Mouse (Mus musculus) embryonic facial prominence, embryonic 14.5 days (tissue): ENCODE measurements around the gene Emx2. TPM values are rescaled to one million over a fixed set of nuclear protein-coding genes. Genes with fewer than 3 reads are reported as not detected.
A peak's percentile ranks its signal among the peaks of the same experiment; 100 is the strongest.

Source experiments
- ATAC-seq: fragments of 200-750 bp; cut with Nextera tagmentation; 2 replicates; pipeline ENCODE4 v1.8.0; 2017; ENCODE audit warnings: low read depth, moderate number of reproducible peaks, moderate TSS enrichment
- DNase-seq: peaks from one replicate; pipeline ENCODE4 v3.0.0-alpha.2; 2015; ENCODE audit warnings: low spot score
- H3K27ac ChIP-seq: fragments of 300-500 bp; sonication (generic); replicated peaks from 2 replicates; pipeline ENCODE4 v1.5.1; 2014; ENCODE audit warnings: low read depth, mild to moderate bottlenecking, low read length, moderate library complexity
- H3K27me3 ChIP-seq: fragments of 300-500 bp; sonication (generic); replicated peaks from 2 replicates; pipeline ENCODE4 v1.6.1; 2014; ENCODE audit warnings: low read length; ENCODE audit not compliant: control insufficient read depth, insufficient read depth
- H3K36me3 ChIP-seq: fragments of 300-500 bp; sonication (generic); 2 replicates; pipeline ENCODE4 v1.6.1; 2014; ENCODE audit warnings: low read length, mixed read lengths; ENCODE audit not compliant: control insufficient read depth, insufficient read depth
- H3K4me1 ChIP-seq: fragments of 300-500 bp; sonication (generic); 2 replicates; pipeline ENCODE4 v1.6.1; 2014; ENCODE audit warnings: antibody characterized with exemption, low read length; ENCODE audit not compliant: control insufficient read depth, insufficient read depth
- H3K4me2 ChIP-seq: fragments of 300-500 bp; sonication (generic); 2 replicates; pipeline ENCODE4 v1.6.1; 2014; ENCODE audit warnings: low read depth, mild to moderate bottlenecking, low read length, moderate library complexity, mixed read lengths
- H3K4me3 ChIP-seq: fragments of 300-500 bp; sonication (generic); 2 replicates; pipeline ENCODE4 v1.5.1; 2014; ENCODE audit warnings: low read depth, mild to moderate bottlenecking, low read length
- H3K9ac ChIP-seq: fragments of 300-500 bp; sonication (generic); 2 replicates; pipeline ENCODE4 v1.6.1; 2014; ENCODE audit warnings: low read depth, mild to moderate bottlenecking, low read length, moderate library complexity, mixed read lengths
- H3K9me3 ChIP-seq: fragments of 300-500 bp; sonication (generic); 2 replicates; pipeline ENCODE4 v1.6.1; 2016; ENCODE audit warnings: low read length; ENCODE audit not compliant: control insufficient read depth
- WGBS: fragments of 180-500 bp; shearing (Covaris S2); extraction: QIAGEN DNeasy Blood & Tissue Kit; methylation state at CpG from one replicate; pipeline ENCODE4 v1.1.7; 2014; 5-methylcytosine and 5-hydroxymethylcytosine counted together
- polyA plus RNA-seq: library from polyadenylated mRNA; unstranded; fragments of >200 nt; fragmentation: Nextera tagmentation; extraction: Ambion mirVana; gene quantifications from 2 replicates; pipeline ENCODE4 v1.2.1, GENCODE M21; 2014

Gene Emx2
- polyA plus RNA-seq, result 6.9 and 7.5 TPM in 2 replicates

DNA sequence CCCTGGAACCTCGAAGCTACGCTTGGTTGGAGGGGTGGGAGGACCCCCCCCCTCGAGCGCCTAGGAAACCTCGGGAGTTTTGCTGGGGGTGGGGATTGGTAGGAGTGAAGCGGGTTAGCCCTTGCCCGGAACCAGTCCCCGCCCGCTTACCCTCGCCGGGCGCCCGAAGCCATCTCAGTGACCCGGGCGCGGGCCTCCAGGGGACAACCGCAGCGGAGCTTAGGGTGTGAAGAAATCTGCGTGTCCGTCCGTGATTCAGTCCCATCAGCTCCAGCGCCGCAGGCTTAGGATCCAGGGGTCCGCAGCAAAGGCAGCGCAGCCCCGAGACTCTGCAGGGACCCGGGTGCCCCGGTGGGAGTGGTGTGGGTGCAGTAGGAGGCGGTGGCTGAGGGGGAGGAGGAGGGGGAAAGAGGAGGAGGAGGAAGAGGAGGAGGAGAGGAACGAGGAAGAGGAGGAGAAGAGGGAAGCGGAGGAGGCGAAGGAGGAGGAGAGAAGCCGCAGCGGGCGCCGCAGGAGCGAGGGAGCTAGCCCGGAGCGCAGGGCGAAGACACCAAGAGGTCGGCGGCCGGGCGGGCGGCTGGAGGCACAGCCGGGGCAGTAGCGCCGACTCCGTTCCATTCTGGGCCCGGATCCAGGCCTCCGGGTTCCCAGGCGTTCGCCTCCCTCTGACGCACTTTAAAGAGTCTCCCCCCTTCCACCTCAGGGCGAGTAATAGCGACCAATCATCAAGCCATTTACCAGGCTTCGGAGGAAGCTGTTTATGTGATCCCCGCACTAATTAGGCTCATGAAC, at the start of gene Emx2:
TSS of gene Emx2 (plus strand) at position 422 of the 792 bp plus-strand sequence.
- H3K9me3 ChIP-seq, result no peaks in the 10 kb centered on the region
- peak; percentile 93 for DNase-seq
- no peaks in the 10 kb centered on the region for H3K4me1 ChIP-seq
- H3K4me3 ChIP-seq, result peak within 1 kb of the TSS; percentile 53
- under 1% methylated on average over 41 of the region's 58 CpGs for WGBS
- ATAC-seq, result peak; percentile 77
- H3K9ac ChIP-seq, result peak within 1 kb of the TSS; percentile 79
- H3K36me3 ChIP-seq, result no peaks in the 10 kb centered on the region
- peak within 1 kb of the TSS; percentile 55 for H3K4me2 ChIP-seq
- peak within 1 kb of the TSS; percentile 86 for H3K27ac ChIP-seq
- H3K27me3 ChIP-seq, result peaks cover 81% of the 10 kb centered on the region

- ATAC-seq (no peak), DNase-seq (no peak)
- H3K36me3 ChIP-seq, result no peaks in the 10 kb centered on the region
- H3K4me2 ChIP-seq, result no peak overlapping the region
- no peak overlapping the region for H3K4me3 ChIP-seq
- H3K27ac ChIP-seq, result no peak overlapping the region
- no peak overlapping the region for H3K9ac ChIP-seq
- no peaks in the 10 kb centered on the region for H3K9me3 ChIP-seq
- H3K4me1 ChIP-seq, result no peaks in the 10 kb centered on the region
- H3K27me3 ChIP-seq, result no peaks in the 10 kb centered on the region
- WGBS, result 59% methylated on average over 5 of the region's 5 CpGs
Observed at GRCm38 (mm10) chr19:59414128-59414527, 44.0 kb upstream of the Emx2 start.

DNA sequence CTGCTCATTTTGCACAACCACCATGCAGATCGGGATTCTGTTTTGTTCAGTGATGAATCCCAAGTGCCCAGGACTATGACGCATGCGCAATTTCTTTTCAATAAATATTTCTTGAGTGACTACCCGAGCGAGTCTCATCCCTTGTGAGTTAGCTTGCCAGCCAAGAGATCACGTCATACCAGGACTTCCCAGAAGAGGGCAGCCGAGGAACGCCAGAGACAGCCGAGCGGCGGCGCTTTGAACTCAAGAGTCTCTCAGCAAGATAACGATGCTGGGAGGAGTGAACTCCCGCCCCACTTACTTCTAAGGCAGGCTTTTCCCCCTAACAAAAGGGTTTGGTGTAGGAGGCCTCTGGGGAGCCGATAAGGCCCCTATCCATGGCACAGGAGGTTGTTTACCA, 40.1 kb upstream of the Emx2 start:
- H3K27ac ChIP-seq, result no peak overlapping the region
- WGBS, result 2% methylated on average over 15 of the region's 15 CpGs
- no peaks in the 10 kb centered on the region for H3K27me3 ChIP-seq
- peak; percentile 94 for DNase-seq
- H3K4me2 ChIP-seq, result peak overlapping the region; percentile 40
- no peaks in the 10 kb centered on the region for H3K9me3 ChIP-seq
- peaks cover 4% of the 10 kb centered on the region for H3K4me1 ChIP-seq
- ATAC-seq, result peak; percentile 70; the same call in 1 of the 2 replicates
- H3K4me3 ChIP-seq, result peak overlapping the region; percentile 2; the same call in 1 of the 2 replicates
- no peak overlapping the region for H3K9ac ChIP-seq
- H3K36me3 ChIP-seq, result no peaks in the 10 kb centered on the region

GRCm38 (mm10) chr19:59418671-59419070, 39.5 kb upstream of the Emx2 start:
- H3K27ac ChIP-seq, result no peak overlapping the region
- 74% methylated on average over 6 of the region's 6 CpGs for WGBS
- peaks cover 9% of the 10 kb centered on the region for H3K4me1 ChIP-seq
- H3K9ac ChIP-seq, result no peak overlapping the region
- H3K9me3 ChIP-seq, result no peaks in the 10 kb centered on the region
- H3K4me3 ChIP-seq, result no peak overlapping the region
- DNase-seq, result no peak
- no peak for ATAC-seq
- no peak overlapping the region for H3K4me2 ChIP-seq
- no peaks in the 10 kb centered on the region for H3K36me3 ChIP-seq
- no peaks in the 10 kb centered on the region for H3K27me3 ChIP-seq

GRCm38 (mm10) chr19:59422393-59422792, 35.8 kb upstream of the Emx2 start:
- Histone ChIP-seq H3K27ac (no peak overlapping the region), H3K4me2 (peak overlapping the region; percentile 27), H3K27me3 (no peaks in the 10 kb centered on the region), H3K9me3 (no peaks in the 10 kb centered on the region), H3K4me1 (peaks cover 22% of the 10 kb centered on the region), H3K36me3 (no peaks in the 10 kb centered on the region), H3K9ac (no peak overlapping the region), H3K4me3 (no peak overlapping the region)
- no peak for DNase-seq
- 16% methylated on average over 8 of the region's 8 CpGs for WGBS
- no peak for ATAC-seq

GRCm38 (mm10) chr19:59423685-59424084, 34.5 kb upstream of the Emx2 start:
- Histone ChIP-seq H3K4me1 (peaks cover 22% of the 10 kb centered on the region), H3K4me2 (no peak overlapping the region), H3K9me3 (peaks cover 6% of the 10 kb centered on the region; the same call in 1 of the 2 replicates), H3K27ac (peak overlapping the region; percentile 52), H3K27me3 (no peaks in the 10 kb centered on the region), H3K4me3 (no peak overlapping the region), H3K9ac (no peak overlapping the region), H3K36me3 (no peaks in the 10 kb centered on the region)
- DNase-seq, result peak; percentile 88
- WGBS, result 10% methylated on average over 6 of the region's 6 CpGs
- ATAC-seq, result peak; percentile 75; the same call in 1 of the 2 replicates

DNA sequence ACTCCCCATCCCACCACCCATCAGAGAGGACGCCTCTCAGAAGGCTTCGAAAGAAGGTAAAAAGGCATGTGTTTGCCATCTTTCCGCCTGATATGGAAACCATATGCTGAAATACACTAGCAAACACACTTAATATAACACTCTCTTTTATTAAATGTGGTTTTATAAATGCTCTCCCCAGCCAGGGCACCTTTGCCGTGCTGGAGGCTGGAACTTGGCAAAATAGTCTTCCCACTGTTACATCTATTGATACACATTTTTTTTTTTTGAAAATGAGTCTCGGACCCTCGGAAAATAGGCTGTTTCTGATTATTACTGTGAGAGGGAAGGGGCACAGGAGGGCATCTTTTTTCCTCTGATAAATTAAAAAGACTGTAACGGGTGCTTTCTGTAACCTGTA, 33.2 kb upstream of the Emx2 start:
- DNase-seq, result no peak
- H3K4me2 ChIP-seq, result no peak overlapping the region
- no peak for ATAC-seq
- no peak overlapping the region for H3K27ac ChIP-seq
- H3K4me1 ChIP-seq, result peaks cover 22% of the 10 kb centered on the region
- H3K9me3 ChIP-seq, result peaks cover 6% of the 10 kb centered on the region; the same call in 1 of the 2 replicates
- no peaks in the 10 kb centered on the region for H3K27me3 ChIP-seq
- no peak overlapping the region for H3K9ac ChIP-seq
- WGBS, result 38% methylated on average over 7 of the region's 7 CpGs
- H3K36me3 ChIP-seq, result no peaks in the 10 kb centered on the region
- H3K4me3 ChIP-seq, result no peak overlapping the region

DNA sequence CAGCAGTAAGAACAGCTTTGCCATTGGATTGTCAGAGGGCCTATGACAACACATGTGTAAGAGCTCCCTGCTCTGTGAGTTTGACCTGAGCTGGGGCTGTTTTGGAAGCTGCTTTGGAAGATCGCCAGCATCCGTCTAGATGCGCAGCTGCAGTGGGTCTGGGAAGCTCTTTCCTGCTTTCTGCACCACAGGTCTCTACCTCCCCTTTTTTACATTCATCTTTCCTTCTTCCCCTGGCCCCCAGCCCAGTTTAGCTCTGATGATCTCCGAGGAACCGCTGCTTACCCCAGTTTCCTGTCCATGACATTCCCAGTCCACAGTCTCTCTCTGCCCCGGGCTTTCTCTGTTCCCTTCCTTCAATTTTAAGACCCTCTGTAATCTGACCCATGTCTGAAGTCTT, 25.9 kb upstream of the Emx2 start:
- H3K9me3 ChIP-seq, result peaks cover 6% of the 10 kb centered on the region; the same call in 1 of the 2 replicates
- no peaks in the 10 kb centered on the region for H3K36me3 ChIP-seq
- H3K4me1 ChIP-seq, result peaks cover 25% of the 10 kb centered on the region
- ATAC-seq, result peak; percentile 47; the same call in 1 of the 2 replicates
- H3K27me3 ChIP-seq, result no peaks in the 10 kb centered on the region
- H3K27ac ChIP-seq, result no peak overlapping the region
- H3K4me2 ChIP-seq, result no peak overlapping the region
- WGBS, result 21% methylated on average over 6 of the region's 6 CpGs
- no peak overlapping the region for H3K4me3 ChIP-seq
- no peak overlapping the region for H3K9ac ChIP-seq
- DNase-seq, result peak; percentile 78
